Mouse (Mus musculus) adrenal gland, postnatal 10 days (tissue): ENCODE data around the gene Gm14327. TPM values are rescaled to one million over a fixed set of nuclear protein-coding genes. Genes with fewer than 3 reads are reported as not detected.
"Not testable (repeated sequence)": the region's sequence is repeated elsewhere in the genome, so short reads cannot be mapped to it uniquely, and the experiment has no call there.

Experiments
- DNase-seq: peaks from one replicate; pipeline ENCODE4 v3.0.0; 2021; ENCODE audit warnings: mixed read lengths
- long read RNA-seq, 2 experiments: library from polyadenylated mRNA; stranded (forward); transcript quantifications; one replicate each; pipeline ENCODE4 v2.0.0; 2021
- total RNA-seq, 2 experiments: library from RNA; stranded (reverse); gene quantifications; 2 replicates each; pipeline ENCODE4 v1.2.3; 2021

The Gm14327 gene
- total RNA-seq: 1 to 10 TPM; 5.3 to 8.1 TPM
- long read RNA-seq, experiment 1, partial matches to known transcripts: 0 of 1 reads
- long read RNA-seq, experiment 1, other reads (novel, unspliced or antisense): 0 of 1 reads
- long read RNA-seq, experiment 2, transcript Gm14327-202 (3 exons, 1,451 nt): major isoform, 5 of 5 reads
- long read RNA-seq, experiment 2, partial matches to known transcripts: 0 of 5 reads
- long read RNA-seq, experiment 2, other reads (novel, unspliced or antisense): 0 of 5 reads

GRCm38 (mm10) chr2:177897046-177897578 lies at the start of gene Gm14327:
Gene Gm14327 (plus strand): TSS chr2:177897096.
- DNase-seq: not testable (repeated sequence)

- not testable (repeated sequence) for DNase-seq
These were observed 34.6 kb upstream of the Gm14327 start for GRCm38 (mm10) chr2:177862254-177862653.

- not testable (repeated sequence) for DNase-seq
These were observed 9.2 kb upstream of the Gm14327 start for GRCm38 (mm10) chr2:177887743-177888142.

- not testable (repeated sequence) for DNase-seq
These were observed 1.3 kb downstream of the Gm14327 start for GRCm38 (mm10) chr2:177898171-177898570.

GRCm38 (mm10) chr2:177903276-177903675 lies 6.4 kb downstream of the Gm14327 start:
- not testable (repeated sequence) for DNase-seq

GRCm38 (mm10) chr2:177925563-177926103 lies 28.7 kb downstream of the Gm14327 start, which contains the start of gene Zfp972:
Gene Zfp972 (minus strand): TSS chr2:177925613.
- DNase-seq: peak; percentile 1

Other genes with a start within 250 kb of the Gm14327 start
- 10 to 100 TPM; 21.0 to 32.0 TPM for gene Gm14322, start 137.8 kb upstream of the Gm14327 start, total RNA-seq
- gene Gm14325, start 56.8 kb upstream of the Gm14327 start, total RNA-seq: 100 to 1,000 TPM; 102 to 120 TPM
- 1 to 10 TPM; 1.8 to 1.9 TPM for gene Zfp972, start 28.5 kb downstream of the Gm14327 start, total RNA-seq
- 10 to 100 TPM; 26.5 to 40.3 TPM for gene Gm14326, start 60.2 kb downstream of the Gm14327 start, total RNA-seq
- gene Zfp971, start 126.2 kb downstream of the Gm14327 start, total RNA-seq: 10 to 100 TPM; 23.3 to 35.8 TPM
- gene Zfp931, start 181.4 kb downstream of the Gm14327 start, total RNA-seq: 10 to 100 TPM; 15.4 to 25.7 TPM
- 1 to 10 TPM; 3.1 to 3.3 TPM for gene Phactr3, start 221.9 kb downstream of the Gm14327 start, total RNA-seq